Mouse (Mus musculus) neural tube, embryonic 11.5 days (tissue): ENCODE measurements around the gene Ganab. TPM values are rescaled to one million over a fixed set of nuclear protein-coding genes. Genes with fewer than 3 reads are reported as not detected.
A peak's percentile ranks its signal among the peaks of the same experiment; 100 is the strongest.

Source experiments
- ATAC-seq: fragments of 200-750 bp; cut with Nextera tagmentation; 2 replicates; pipeline ENCODE4 v1.8.0; 2017; ENCODE audit warnings: moderate number of reproducible peaks, mild to moderate bottlenecking, moderate TSS enrichment, moderate library complexity; ENCODE audit not compliant: insufficient read depth, low FRiP score, low TSS enrichment
- DNase-seq: peaks from one replicate; pipeline ENCODE4 v3.0.0-alpha.2; 2015; ENCODE audit warnings: low spot score
- H3K27ac ChIP-seq: fragments of 300-500 bp; sonication (generic); 2 replicates; pipeline ENCODE4 v1.5.1; 2014; ENCODE audit warnings: low read depth, mild to moderate bottlenecking, low read length
- H3K27me3 ChIP-seq: fragments of 300-500 bp; sonication (generic); 2 replicates; pipeline ENCODE4 v1.6.1; 2014; ENCODE audit warnings: mild to moderate bottlenecking, low read length, mixed read lengths; ENCODE audit not compliant: control insufficient read depth, insufficient read depth
- H3K36me3 ChIP-seq: fragments of 300-500 bp; sonication (generic); 2 replicates; pipeline ENCODE4 v1.6.1; 2014; ENCODE audit warnings: mild to moderate bottlenecking, low read length, moderate library complexity, mixed read lengths; ENCODE audit not compliant: control insufficient read depth, insufficient read depth
- H3K4me1 ChIP-seq: fragments of 300-500 bp; sonication (generic); 2 replicates; pipeline ENCODE4 v1.6.1; 2014; ENCODE audit warnings: low read length, mixed read lengths; ENCODE audit not compliant: control insufficient read depth, insufficient read depth
- H3K4me2 ChIP-seq: fragments of 300-500 bp; sonication (generic); 2 replicates; pipeline ENCODE4 v1.6.1; 2014; ENCODE audit warnings: low read depth, mild to moderate bottlenecking, moderate library complexity
- H3K4me3 ChIP-seq: fragments of 300-500 bp; sonication (generic); 2 replicates; pipeline ENCODE4 v1.5.1; 2014; ENCODE audit warnings: low read depth, low read length
- H3K9ac ChIP-seq: fragments of 300-500 bp; sonication (generic); 2 replicates; pipeline ENCODE4 v1.6.1; 2014; ENCODE audit warnings: mild to moderate bottlenecking, low read length
- H3K9me3 ChIP-seq: fragments of 300-500 bp; sonication (generic); 2 replicates; pipeline ENCODE4 v1.6.1; 2016; ENCODE audit warnings: low read length; ENCODE audit not compliant: control insufficient read depth
- WGBS: fragments of 180-500 bp; shearing (Covaris S2); extraction: QIAGEN DNeasy Blood & Tissue Kit; methylation state at CpG from one replicate; pipeline ENCODE4 v1.1.7; 2014; 5-methylcytosine and 5-hydroxymethylcytosine counted together
- polyA plus RNA-seq: library from polyadenylated mRNA; unstranded; fragments of >200 nt; fragmentation: Nextera tagmentation; extraction: Ambion mirVana; gene quantifications from 2 replicates; pipeline ENCODE4 v1.2.1, GENCODE M21; 2014

Gene Ganab
- polyA plus RNA-seq, 1 experiment from 2014 or later = 128 TPM

- ATAC-seq = no peak
Measured at GRCm38 (mm10) chr19:8898576-8898975, 705 bp downstream of the Ganab start.

GRCm38 (mm10) chr19:8899079-8899478 lies 1.2 kb downstream of the Ganab start:
- peak overlapping the region; percentile 63 for H3K4me2 ChIP-seq
- peaks cover 11% of the 10 kb centered on the region for H3K36me3 ChIP-seq
- H3K27me3 ChIP-seq = no peaks in the 10 kb centered on the region
- no peak for DNase-seq
- no peaks in the 10 kb centered on the region for H3K9me3 ChIP-seq
- H3K4me3 ChIP-seq = peak overlapping the region; percentile 88
- peak overlapping the region; percentile 94 for H3K9ac ChIP-seq
- no peak overlapping the region for H3K27ac ChIP-seq
- 61% methylated on average over 3 of the region's 3 CpGs for WGBS
- peaks cover 18% of the 10 kb centered on the region for H3K4me1 ChIP-seq
- no peak for ATAC-seq

More at GRCm38 (mm10) chr19:8898576-8898975, 705 bp downstream of the Ganab start:
- Histone ChIP-seq H3K4me2 (peak overlapping the region; percentile 63), H3K4me1 (peaks cover 18% of the 10 kb centered on the region), H3K36me3 (peaks cover 11% of the 10 kb centered on the region), H3K9me3 (no peaks in the 10 kb centered on the region), H3K9ac (peak overlapping the region; percentile 94), H3K4me3 (peak overlapping the region; percentile 88), H3K27me3 (no peaks in the 10 kb centered on the region), H3K27ac (peak overlapping the region; percentile 66; the same call in 1 of the 2 replicates)
- 15% methylated on average over 13 of the region's 13 CpGs for WGBS
- DNase-seq = no peak

- Histone ChIP-seq H3K4me1 (peaks cover 8% of the 10 kb centered on the region), H3K9me3 (no peaks in the 10 kb centered on the region), H3K27ac (no peak overlapping the region), H3K9ac (no peak overlapping the region), H3K4me2 (no peak overlapping the region), H3K27me3 (no peaks in the 10 kb centered on the region), H3K36me3 (peaks cover 28% of the 10 kb centered on the region), H3K4me3 (no peak overlapping the region)
- no peak for ATAC-seq
- 94% methylated on average over 5 of the region's 5 CpGs for WGBS
- no peak for DNase-seq
Measured at GRCm38 (mm10) chr19:8903412-8903811, 5.5 kb downstream of the Ganab start.

- Histone ChIP-seq H3K4me1 (no peaks in the 10 kb centered on the region), H3K4me2 (no peak overlapping the region), H3K9me3 (no peaks in the 10 kb centered on the region), H3K27ac (no peak overlapping the region), H3K4me3 (no peak overlapping the region), H3K36me3 (peaks cover 56% of the 10 kb centered on the region), H3K9ac (no peak overlapping the region), H3K27me3 (no peaks in the 10 kb centered on the region)
- WGBS = 91% methylated on average over 6 of the region's 6 CpGs
- no peak for ATAC-seq
- DNase-seq = no peak
Measured at GRCm38 (mm10) chr19:8908531-8908930, 10.7 kb downstream of the Ganab start.

- Histone ChIP-seq H3K27ac (no peak overlapping the region), H3K4me1 (no peaks in the 10 kb centered on the region), H3K4me2 (no peak overlapping the region), H3K27me3 (no peaks in the 10 kb centered on the region), H3K9me3 (no peaks in the 10 kb centered on the region), H3K36me3 (peaks cover 65% of the 10 kb centered on the region), H3K9ac (no peak overlapping the region), H3K4me3 (no peak overlapping the region)
- WGBS = 92% methylated on average over 5 of the region's 5 CpGs
- ATAC-seq (no peak), DNase-seq (no peak)
Measured at GRCm38 (mm10) chr19:8911810-8912209, 13.9 kb downstream of the Ganab start.

GRCm38 (mm10) chr19:8914212-8914611 lies 16.3 kb downstream of the Ganab start:
- no peaks in the 10 kb centered on the region for H3K27me3 ChIP-seq
- H3K4me1 ChIP-seq = no peaks in the 10 kb centered on the region
- no peak for DNase-seq
- no peak overlapping the region for H3K27ac ChIP-seq
- no peak for ATAC-seq
- H3K4me2 ChIP-seq = no peak overlapping the region
- no peak overlapping the region for H3K4me3 ChIP-seq
- H3K9ac ChIP-seq = no peak overlapping the region
- 93% methylated on average over 3 of the region's 3 CpGs for WGBS
- no peaks in the 10 kb centered on the region for H3K9me3 ChIP-seq
- H3K36me3 ChIP-seq = peaks cover 45% of the 10 kb centered on the region

- Histone ChIP-seq H3K9me3 (no peaks in the 10 kb centered on the region), H3K4me3 (no peak overlapping the region), H3K9ac (no peak overlapping the region), H3K27ac (no peak overlapping the region), H3K27me3 (no peaks in the 10 kb centered on the region), H3K4me1 (peaks cover 12% of the 10 kb centered on the region), H3K4me2 (no peak overlapping the region), H3K36me3 (peaks cover 16% of the 10 kb centered on the region)
- 90% methylated on average over 3 of the region's 3 CpGs for WGBS
- ATAC-seq (no peak), DNase-seq (no peak)
Measured at GRCm38 (mm10) chr19:8919000-8919399, 21.1 kb downstream of the Ganab start.

GRCm38 (mm10) chr19:8919684-8920072 lies 21.8 kb downstream of the Ganab start:
- no peaks in the 10 kb centered on the region for H3K9me3 ChIP-seq
- H3K27ac ChIP-seq = peak overlapping the region; percentile 60
- peak overlapping the region; percentile 84 for H3K9ac ChIP-seq
- H3K4me1 ChIP-seq = peaks cover 12% of the 10 kb centered on the region
- WGBS = 61% methylated on average over 6 of the region's 6 CpGs
- H3K36me3 ChIP-seq = peaks cover 12% of the 10 kb centered on the region
- no peaks in the 10 kb centered on the region for H3K27me3 ChIP-seq
- DNase-seq (no peak), ATAC-seq (no peak; the same call in 1 of the 2 replicates)
- peak overlapping the region; percentile 83 for H3K4me2 ChIP-seq
- H3K4me3 ChIP-seq = peak overlapping the region; percentile 86

GRCm38 (mm10) chr19:8920073-8920736 lies 22.3 kb downstream of the Ganab start, which contains the start of gene B3gat3:
Gene B3gat3, plus strand, starts transcription at chr19:8920374.
- Histone ChIP-seq H3K9ac (peak within 1 kb of the TSS; percentile 84), H3K36me3 (peaks cover 7% of the 10 kb centered on the region), H3K4me1 (peaks cover 12% of the 10 kb centered on the region), H3K4me2 (peak within 1 kb of the TSS; percentile 83), H3K27ac (peak within 1 kb of the TSS; percentile 60), H3K4me3 (peak within 1 kb of the TSS; percentile 86), H3K9me3 (no peaks in the 10 kb centered on the region), H3K27me3 (no peaks in the 10 kb centered on the region)
- peak; percentile 97 for ATAC-seq
- DNase-seq = peak; percentile 93
- WGBS = 2% methylated on average over 47 of the region's 50 CpGs
